Mouse (Mus musculus) testis, postnatal 14 days (tissue): Measurements from ENCODE around the gene Srrd.

ENCODE experiments used
- DNase-seq: peaks from one replicate; pipeline ENCODE4 v3.0.0; 2021; ENCODE audit warnings: low spot score

The Srrd gene

DNA sequence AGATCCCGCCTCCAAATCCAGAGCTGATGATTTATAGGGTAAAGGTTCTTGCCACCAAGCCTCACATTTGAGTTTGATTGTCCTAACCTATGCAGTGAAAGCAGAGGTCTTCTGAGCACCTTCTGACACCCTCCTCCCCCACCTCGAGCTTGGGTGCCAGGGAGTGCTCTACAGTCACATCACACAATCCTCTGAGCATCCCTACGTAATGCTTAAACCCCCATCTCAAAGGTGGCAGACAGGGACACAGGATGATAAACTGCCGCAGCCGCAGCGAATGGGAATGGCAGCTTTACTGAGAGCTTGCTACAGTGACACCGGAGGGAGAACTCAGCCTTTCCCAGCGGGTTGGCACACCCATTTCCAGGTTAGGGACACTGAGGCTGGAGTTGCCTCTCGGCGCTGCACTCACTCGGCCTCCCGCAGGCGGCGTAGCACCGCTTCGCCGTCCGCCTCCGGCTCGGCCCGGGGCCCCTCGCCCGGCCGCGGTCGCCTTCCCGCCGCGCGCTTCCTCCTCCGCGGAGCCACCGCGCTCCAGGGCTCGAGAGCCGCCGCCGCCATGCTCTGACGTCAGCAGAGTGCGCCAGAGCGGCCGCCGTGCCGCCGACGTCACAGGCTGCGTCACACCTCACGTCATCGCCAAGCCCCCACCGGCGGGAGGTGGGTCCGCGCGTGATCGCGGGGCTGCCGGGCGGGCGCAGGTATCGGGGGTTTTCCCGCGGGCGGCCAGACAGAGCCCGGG is at the start of gene Srrd, which contains the start of gene Hps4:
Gene Srrd, minus strand, starts transcription at position 578 of the 742 bp plus-strand sequence.
Gene Hps4, plus strand, starts transcription at position 621 of the 742 bp plus-strand sequence.
- DNase-seq: peak; percentile 85

DNA sequence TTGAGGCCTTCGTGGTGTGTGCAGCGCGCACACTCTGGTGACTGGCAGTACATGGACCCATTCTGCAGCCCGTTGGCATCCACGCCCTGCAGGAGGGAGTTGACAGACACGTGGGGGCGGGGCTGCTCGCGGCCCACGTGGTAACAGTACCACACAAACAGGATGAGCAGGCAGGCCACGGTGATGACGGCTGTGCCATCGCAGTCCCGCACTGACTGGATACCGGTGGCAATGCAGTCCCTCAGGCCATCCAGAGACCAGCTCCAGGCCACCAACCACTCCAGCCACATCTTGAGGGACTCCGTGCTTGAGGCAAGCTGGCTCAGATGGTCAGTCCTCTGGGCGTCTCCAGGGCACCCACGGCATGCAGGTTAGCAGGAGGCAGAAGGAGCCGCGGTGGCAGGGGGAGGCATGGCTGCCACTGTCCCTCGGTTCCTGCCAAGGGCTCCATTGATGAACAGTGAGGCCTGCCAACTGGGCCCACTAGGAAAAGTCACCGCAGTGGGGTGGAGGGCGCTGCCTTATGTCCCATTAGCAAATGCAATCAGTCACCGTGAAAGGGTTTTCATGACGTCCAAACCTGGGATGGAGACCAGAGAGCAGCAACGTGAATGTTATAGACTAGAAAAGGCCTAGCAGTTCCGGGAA is 49.0 kb upstream of the Srrd start:
- DNase-seq: no peak

DNA sequence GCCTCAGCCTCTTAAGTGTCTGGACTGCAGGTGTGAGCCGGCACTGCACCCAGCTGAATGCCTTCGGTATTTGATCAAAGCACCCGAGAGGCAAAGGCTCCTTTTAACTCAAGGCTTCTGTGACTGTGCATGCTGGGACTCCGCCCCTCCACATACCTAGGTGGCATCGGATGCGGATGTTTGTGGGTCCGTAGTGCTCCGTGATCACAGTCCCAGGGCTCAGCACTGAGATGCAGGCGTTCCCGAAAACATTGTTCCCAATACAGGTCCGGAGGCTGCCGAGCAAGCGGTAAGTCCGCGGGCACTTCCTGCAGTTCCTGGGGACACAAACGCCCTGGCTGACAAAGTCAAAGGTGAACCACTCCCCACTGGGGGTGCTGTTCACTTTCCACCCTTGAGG is 48.2 kb upstream of the Srrd start:
- DNase-seq: no peak

DNA sequence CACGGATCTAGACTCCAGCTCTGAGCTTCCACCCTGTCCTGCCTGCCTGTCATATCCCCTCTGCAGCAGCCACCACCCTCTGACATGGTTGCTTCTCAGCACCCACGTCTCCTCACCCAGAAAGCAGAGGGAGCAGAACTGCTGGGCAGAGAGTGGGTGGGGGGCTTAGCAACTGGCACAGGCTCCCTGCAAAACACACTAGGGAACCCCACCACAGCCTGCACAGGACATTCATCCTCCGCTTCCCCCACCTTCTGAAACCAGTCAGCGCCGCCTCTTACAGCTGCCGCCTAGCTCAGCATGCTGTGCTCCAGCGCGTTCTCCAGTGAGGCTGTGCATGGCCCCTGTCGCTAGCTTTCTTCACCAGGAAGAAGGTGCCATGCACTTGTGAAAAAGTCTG is 46.5 kb upstream of the Srrd start:
- no peak for DNase-seq

GRCm38 (mm10) chr5:112385973-112386372 is 43.1 kb upstream of the Srrd start:
- no peak for DNase-seq

DNA sequence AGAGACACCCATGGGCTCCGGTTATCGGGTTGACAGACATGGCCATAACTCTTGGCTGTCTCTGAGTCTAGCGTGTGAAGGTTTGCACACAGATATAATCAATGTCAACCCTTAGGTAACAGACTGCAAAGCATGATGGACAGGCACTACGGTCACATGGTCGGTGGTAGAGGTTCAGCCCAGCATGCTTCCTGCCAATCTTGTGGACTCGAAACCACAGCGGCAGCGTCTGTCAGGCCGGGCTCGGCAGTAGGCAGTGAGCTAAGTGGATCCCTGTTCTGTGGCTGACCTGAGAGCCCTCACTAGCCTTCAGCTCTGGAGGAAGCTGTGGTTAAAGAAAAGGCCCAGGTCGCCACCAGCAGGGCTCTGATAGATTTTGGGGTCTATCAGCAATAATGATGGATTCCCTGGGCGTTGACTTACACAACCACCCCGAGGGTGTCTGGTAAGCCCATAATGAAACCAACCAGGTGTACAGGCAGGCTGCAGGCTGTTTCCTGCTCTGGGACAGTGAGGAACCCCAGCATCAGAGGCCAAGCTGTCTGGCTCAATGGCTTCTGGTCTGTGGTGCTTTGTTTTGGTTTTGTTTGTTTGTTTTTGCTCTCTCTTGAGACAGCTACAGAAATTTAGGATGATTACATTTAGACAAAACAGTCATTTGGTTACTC is 42.1 kb upstream of the Srrd start:
- DNase-seq: no peak

- DNase-seq: no peak
These were observed 39.9 kb upstream of the Srrd start for GRCm38 (mm10) chr5:112382641-112383330.

GRCm38 (mm10) chr5:112382042-112382441 is 39.2 kb upstream of the Srrd start:
- peak; percentile 66 for DNase-seq

GRCm38 (mm10) chr5:112381154-112381553 is 38.3 kb upstream of the Srrd start:
- DNase-seq: no peak

GRCm38 (mm10) chr5:112378716-112379115 is 35.9 kb upstream of the Srrd start:
- DNase-seq: no peak

- DNase-seq: no peak
These were observed 34.5 kb upstream of the Srrd start for GRCm38 (mm10) chr5:112377380-112377779.

DNA sequence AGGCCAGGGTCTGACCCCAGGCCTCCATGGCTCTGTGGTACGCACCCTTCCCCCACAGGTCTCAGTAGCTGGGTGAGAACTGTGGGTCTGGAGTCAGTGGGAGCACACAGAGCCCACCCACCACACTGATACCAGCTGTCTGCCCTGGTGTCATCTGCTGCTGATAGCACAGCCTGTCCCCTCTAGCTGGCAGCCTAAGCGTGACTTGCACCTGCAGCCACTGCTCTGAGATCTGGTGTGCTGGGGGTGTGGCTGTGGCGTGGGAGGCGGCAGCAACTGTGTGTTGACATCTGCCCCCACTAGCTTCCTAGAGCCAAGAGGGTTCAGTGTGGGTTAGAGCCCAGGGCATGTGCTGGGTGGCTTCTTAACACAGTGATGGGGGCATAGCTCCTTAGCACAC is 33.3 kb upstream of the Srrd start:
- DNase-seq: no peak

DNA sequence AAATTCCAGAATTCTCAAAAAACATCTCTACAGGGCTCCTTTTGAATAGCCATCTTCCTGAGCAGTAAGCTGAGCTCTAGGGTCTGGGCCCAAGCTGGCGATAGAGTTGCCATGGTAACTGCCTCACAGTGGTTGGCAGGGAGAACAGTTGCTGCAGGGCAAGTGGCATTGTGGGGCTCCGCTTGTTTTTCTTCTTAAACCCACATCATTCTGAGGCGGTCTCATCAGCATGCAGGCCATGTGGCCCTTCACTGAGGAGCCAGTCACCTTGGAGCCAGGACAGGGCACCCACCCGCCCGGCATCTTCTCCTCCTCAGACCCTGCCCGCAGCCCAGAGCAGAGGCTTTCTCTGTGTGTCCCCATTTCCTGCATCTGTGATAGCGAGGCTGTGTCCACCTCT is 29.1 kb upstream of the Srrd start:
- no peak for DNase-seq

- DNase-seq: no peak
These were observed 27.5 kb upstream of the Srrd start for GRCm38 (mm10) chr5:112370236-112370813.

DNA sequence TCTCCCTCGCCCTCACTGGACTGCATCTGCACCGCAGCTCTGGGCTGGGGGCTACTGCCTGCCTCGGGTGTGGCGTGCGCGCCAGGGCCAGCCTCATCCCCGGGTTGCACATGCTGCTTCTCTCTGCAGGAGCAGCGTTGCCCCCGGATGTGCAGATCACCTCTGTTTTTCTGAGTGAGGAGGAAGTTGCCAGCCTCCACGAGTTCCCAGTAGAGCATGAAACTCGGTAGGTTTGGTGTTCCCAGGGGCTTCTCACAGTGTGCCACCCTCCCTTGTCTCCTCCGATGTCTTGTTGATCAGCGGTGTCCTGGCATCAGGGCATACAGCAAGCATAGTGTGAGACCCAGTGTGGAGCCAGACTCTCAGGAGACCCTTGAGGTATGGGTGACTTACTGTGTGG is 26.5 kb upstream of the Srrd start:
- no peak for DNase-seq

DNA sequence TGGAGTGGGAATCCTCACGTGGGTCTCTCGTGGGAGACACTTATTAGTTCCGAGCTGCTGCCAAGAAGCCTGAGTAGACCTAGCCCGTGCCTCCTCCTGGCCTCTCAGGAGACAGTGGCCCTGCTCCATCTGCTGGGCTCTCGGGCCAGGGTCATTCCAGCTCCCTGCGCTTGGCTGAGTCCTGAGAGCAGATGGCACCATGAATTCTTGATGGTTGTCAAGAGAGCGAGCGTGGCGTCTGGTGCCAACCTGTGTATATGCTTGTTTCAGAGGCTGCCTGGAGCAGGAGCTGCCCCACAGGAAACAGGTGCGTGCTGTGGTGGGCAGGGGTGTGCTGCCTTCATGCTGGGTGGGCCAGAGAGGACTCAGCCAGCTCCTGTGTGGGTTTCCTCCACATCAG is 25.8 kb upstream of the Srrd start:
- DNase-seq: no peak

DNA sequence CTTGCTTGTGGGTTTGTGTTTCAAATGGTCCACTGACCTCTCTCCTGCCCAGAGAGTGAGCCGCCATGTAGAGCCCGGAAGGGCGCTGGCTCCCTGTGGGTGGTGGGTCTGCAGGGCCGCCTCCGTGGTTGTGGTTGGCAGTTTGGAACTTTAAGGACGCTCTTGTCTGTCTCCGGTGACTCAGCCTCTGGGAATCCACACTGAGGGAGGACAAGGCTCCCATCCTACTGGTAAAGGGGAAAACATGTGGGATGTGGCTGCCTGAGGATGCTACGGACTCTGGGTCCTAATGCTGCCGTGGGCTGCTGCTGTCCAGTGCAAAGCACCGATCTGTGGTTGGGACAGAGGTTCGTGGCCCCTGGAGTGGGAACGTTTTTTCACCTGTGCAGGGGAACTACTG is 25.1 kb upstream of the Srrd start:
- DNase-seq: no peak

DNA sequence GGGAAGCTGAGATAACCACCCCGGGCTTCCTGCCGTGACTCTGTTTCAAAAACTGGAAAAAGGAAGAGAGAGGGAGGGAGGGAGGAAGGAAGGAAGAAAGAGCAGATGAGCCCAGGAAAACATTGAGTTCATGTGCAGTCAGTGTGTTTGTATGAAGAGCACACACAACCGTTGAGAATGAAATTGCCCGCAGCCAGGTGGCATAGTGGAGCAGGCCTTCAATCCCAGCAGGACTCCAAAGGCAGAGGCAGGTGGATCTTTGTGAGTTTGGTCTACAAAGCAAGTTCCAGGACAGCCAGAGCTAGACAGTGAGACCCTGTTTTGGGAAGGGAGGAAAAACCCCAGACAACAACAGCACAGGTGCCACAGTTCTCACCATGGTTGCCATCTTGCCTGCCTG is 24.5 kb upstream of the Srrd start:
- no peak for DNase-seq

GRCm38 (mm10) chr5:112366879-112367278 is 24.0 kb upstream of the Srrd start:
- DNase-seq: no peak

DNA sequence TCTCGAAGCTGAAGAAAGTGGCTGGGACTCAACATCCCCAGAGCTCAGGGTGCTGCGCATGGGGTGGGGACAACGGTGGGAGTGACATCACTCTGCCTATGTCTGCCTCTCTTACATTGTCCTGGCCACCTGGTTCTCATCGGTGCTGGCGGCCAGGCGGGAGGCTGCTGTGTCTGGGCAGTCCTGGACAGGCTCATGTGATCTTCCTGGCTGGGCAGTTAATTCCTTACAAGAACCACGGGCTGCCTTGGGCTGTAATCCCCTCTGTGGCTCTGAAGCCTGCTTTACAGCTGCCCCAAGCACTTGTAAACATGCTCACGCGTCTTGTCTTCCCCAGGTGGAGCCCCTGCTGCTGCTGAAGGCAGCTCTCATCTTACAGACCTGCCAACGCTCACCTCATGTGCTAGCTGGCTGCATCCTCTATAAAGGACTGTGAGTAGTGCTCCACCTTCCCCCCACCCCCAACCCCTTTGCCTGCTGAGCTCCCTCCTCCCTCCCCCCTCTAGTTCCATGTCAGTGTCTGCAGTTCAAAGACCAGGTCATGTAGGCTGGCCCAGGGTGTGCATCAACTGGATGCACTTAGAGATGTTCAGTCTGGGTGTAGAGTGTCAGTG is 21.5 kb upstream of the Srrd start:
- DNase-seq: no peak

GRCm38 (mm10) chr5:112360077-112360476 is 17.2 kb upstream of the Srrd start:
- no peak for DNase-seq

DNA sequence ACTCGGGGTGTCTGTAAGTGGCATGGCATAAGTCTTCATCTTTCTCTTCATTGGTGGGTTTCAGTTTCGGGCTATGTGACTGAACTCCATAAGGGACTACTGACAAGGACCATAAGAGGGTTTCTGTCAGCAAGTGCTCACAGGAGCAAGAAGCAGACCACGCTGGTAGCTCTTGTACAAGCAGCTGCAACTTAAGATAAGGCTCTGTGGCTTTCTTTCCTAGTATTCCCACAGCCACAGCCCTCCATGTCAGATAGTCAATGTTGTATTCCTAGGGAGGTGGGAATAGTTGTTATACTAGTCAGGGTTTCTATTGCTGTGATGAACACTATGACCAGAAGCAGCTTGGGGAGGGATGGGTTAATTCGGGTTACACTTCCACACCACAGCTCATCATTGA is 16.7 kb upstream of the Srrd start:
- no peak for DNase-seq
